Mouse (Mus musculus) liver, adult 2 months (tissue): ENCODE data around the gene Bub1b. TPM values are rescaled to one million over a fixed set of nuclear protein-coding genes. Genes with fewer than 3 reads are reported as not detected.

Experiments
- DNase-seq: peaks from one replicate; pipeline ENCODE4 v3.0.0-alpha.2; 2011; ENCODE audit warnings: low read depth, low spot score; ENCODE audit errors: extremely low read depth
- H3K27ac ChIP-seq: fragments of 200-500 bp; replicated peaks from 2 replicates; pipeline ENCODE4 v1.5.1; 2012; ENCODE audit warnings: low read depth, mild to moderate bottlenecking, control low read depth, inconsistent platforms, low read length; ENCODE audit not compliant: insufficient read depth
- H3K27me3 ChIP-seq: fragments of 200-500 bp; 2 replicates; pipeline ENCODE4 v1.6.1; 2012; ENCODE audit warnings: mild to moderate bottlenecking, moderate library complexity, low read length, inconsistent platforms; ENCODE audit not compliant: control insufficient read depth, insufficient read depth
- H3K36me3 ChIP-seq: fragments of 200-500 bp; 2 replicates; pipeline ENCODE4 v1.6.1; 2012; ENCODE audit warnings: low read length, inconsistent platforms; ENCODE audit not compliant: control insufficient read depth, insufficient read depth
- H3K4me1 ChIP-seq: fragments of 200-500 bp; 2 replicates; pipeline ENCODE4 v1.6.1; 2011; ENCODE audit warnings: low read length; ENCODE audit not compliant: control insufficient read depth, insufficient read depth
- H3K4me3 ChIP-seq: fragments of 200-500 bp; 2 replicates; pipeline ENCODE4 v1.5.1; 2011; ENCODE audit warnings: low read depth, mild to moderate bottlenecking, control low read depth, low read length, moderate library complexity; ENCODE audit not compliant: insufficient read depth
- H3K79me2 ChIP-seq: fragments of 200-500 bp; 2 replicates; pipeline ENCODE4 v1.6.1; 2012; ENCODE audit warnings: inconsistent platforms, mild to moderate bottlenecking, low read length, moderate library complexity; ENCODE audit not compliant: control insufficient read depth, insufficient read depth
- H3K9ac ChIP-seq: fragments of 200-500 bp; 2 replicates; pipeline ENCODE4 v1.6.1; 2012; ENCODE audit warnings: low read depth, mild to moderate bottlenecking, control low read depth, inconsistent platforms, low read length
- CTCF ChIP-seq: fragments of 200-500 bp; IDR thresholded peaks from 2 replicates; pipeline ENCODE4 v1.5.1; 2011; ENCODE audit warnings: low read depth, low read length, control low read depth
- POLR2A ChIP-seq: fragments of 200-500 bp; IDR thresholded peaks from 2 replicates; pipeline ENCODE4 v1.6.1; 2011; ENCODE audit warnings: low read length, control low read depth; ENCODE audit not compliant: insufficient read depth; ENCODE audit errors: extremely low read depth
- WGBS: fragments of 180-500 bp; shearing (Covaris S2); methylation state at CpG from one replicate; pipeline ENCODE4 v1.1.7; 2018; 5-methylcytosine and 5-hydroxymethylcytosine counted together
- polyA plus RNA-seq: library from polyadenylated mRNA; depleted of rRNA; stranded (reverse); fragments of >200 nt; gene quantifications from 2 replicates; pipeline ENCODE4 v1.2.3, GENCODE M21; 2012
- total RNA-seq: library from RNA; depleted of rRNA; stranded (reverse); fragments of >200 nt; gene quantifications from 2 replicates; pipeline ENCODE4 v1.2.3, GENCODE M21; 2014

Gene Bub1b
- total and polyA plus RNA-seq, 2 experiments = 0.21 to 0.65 TPM

DNA sequence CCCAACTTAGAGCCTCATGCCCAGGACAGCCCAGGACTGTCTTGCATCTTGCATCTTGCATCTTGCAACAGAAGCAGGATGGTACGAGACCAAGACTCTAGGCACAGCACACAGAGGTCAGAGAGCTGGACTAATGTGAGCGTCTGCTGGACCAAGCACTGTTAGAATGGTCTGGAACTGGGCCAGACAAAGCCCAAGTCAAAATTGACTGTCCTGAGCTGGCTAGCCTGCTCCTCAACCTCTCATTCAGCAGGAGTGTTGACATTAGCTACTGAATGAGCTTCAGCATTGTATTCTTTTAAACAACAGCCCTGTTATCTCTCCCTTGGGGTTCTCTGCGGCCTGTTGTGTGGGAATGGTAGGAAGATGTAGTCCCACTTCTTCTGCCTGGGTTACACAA lies 81.6 kb downstream of the Bub1b start:
- Histone ChIP-seq H3K36me3 (no peaks in the 10 kb centered on the region), H3K4me3 (no peak overlapping the region), H3K27ac (no peak overlapping the region), H3K4me1 (no peaks in the 10 kb centered on the region), H3K9ac (no peak overlapping the region), H3K27me3 (peaks cover 13% of the 10 kb centered on the region; the same call in 1 of the 2 replicates), H3K79me2 (no peaks in the 10 kb centered on the region)
- no peak for DNase-seq
- TF ChIP-seq POLR2A (no peak), CTCF (no peak)
- 82% methylated on average over 3 of the region's 3 CpGs for WGBS

DNA sequence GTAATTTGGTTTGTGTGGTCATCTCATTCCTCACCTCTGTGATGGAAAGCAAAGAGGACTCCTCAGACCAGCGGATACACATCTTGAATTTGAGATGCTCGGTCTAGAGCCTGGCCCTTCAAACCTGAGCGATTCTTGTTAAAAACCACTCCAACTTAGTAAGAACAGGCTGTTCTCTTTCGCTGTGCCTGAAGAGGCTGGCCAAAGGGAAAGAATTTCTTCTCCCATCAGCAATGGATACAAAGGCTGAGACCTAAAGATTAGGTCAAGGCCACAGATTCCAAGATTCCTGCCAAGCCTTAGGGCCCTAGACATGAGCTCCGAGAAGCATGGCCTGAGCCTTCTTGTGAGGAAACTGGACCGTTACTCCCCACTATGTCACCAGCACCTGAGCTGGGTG lies 82.9 kb downstream of the Bub1b start:
- Histone ChIP-seq H3K27me3 (peaks cover 13% of the 10 kb centered on the region; the same call in 1 of the 2 replicates), H3K79me2 (no peaks in the 10 kb centered on the region), H3K27ac (no peak overlapping the region), H3K4me1 (no peaks in the 10 kb centered on the region), H3K9ac (no peak overlapping the region), H3K4me3 (no peak overlapping the region), H3K36me3 (no peaks in the 10 kb centered on the region)
- WGBS = 95% methylated on average over 6 of the region's 6 CpGs
- no peak for DNase-seq
- TF ChIP-seq POLR2A (no peak), CTCF (no peak)

GRCm38 (mm10) chr2:118682544-118683260 lies 84.7 kb downstream of the Bub1b start:
- H3K27ac ChIP-seq = no peak overlapping the region
- H3K9ac ChIP-seq = no peak overlapping the region
- H3K36me3 ChIP-seq = no peaks in the 10 kb centered on the region
- H3K27me3 ChIP-seq = no peaks in the 10 kb centered on the region
- H3K4me3 ChIP-seq = no peak overlapping the region
- DNase-seq = no peak
- H3K79me2 ChIP-seq = no peaks in the 10 kb centered on the region
- WGBS = 80% methylated on average over 8 of the region's 8 CpGs
- no peaks in the 10 kb centered on the region for H3K4me1 ChIP-seq
- TF ChIP-seq POLR2A = no peak
- no peak for TF ChIP-seq CTCF

- H3K36me3 ChIP-seq = no peaks in the 10 kb centered on the region
- H3K79me2 ChIP-seq = no peaks in the 10 kb centered on the region
- no peak for DNase-seq
- TF ChIP-seq CTCF = no peak
- TF ChIP-seq POLR2A = no peak
- no peaks in the 10 kb centered on the region for H3K27me3 ChIP-seq
- H3K27ac ChIP-seq = no peak overlapping the region
- no peak overlapping the region for H3K4me3 ChIP-seq
- no peak overlapping the region for H3K9ac ChIP-seq
- 88% methylated on average over 4 of the region's 4 CpGs for WGBS
- no peaks in the 10 kb centered on the region for H3K4me1 ChIP-seq
Measured at GRCm38 (mm10) chr2:118685088-118685487, 87.1 kb downstream of the Bub1b start.

DNA sequence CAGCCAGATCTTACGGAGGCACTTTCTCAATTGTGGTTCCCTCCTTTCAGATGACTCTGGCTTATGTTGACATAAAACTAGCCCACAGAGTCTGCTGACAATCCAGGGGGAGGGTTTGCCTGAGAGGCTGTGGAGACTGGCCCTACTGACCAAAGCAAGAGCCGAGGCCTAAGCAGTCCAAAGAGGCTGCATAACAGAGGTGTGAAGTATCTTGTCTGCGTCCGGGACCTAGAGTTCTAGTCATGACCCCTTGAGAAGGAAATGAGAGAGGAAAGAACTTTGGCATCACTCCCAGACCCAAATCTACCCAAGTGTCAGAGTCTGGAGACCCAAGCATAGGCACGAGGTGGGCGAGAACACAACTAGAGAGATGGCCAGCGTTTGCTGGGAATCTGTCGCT lies 88.7 kb downstream of the Bub1b start:
- no peaks in the 10 kb centered on the region for H3K27me3 ChIP-seq
- no peak for DNase-seq
- no peak overlapping the region for H3K9ac ChIP-seq
- no peaks in the 10 kb centered on the region for H3K4me1 ChIP-seq
- no peaks in the 10 kb centered on the region for H3K79me2 ChIP-seq
- H3K4me3 ChIP-seq = no peak overlapping the region
- H3K36me3 ChIP-seq = no peaks in the 10 kb centered on the region
- no peak overlapping the region for H3K27ac ChIP-seq
- 60% methylated on average over 8 of the region's 8 CpGs for WGBS
- no peak for TF ChIP-seq CTCF
- no peak for TF ChIP-seq POLR2A

DNA sequence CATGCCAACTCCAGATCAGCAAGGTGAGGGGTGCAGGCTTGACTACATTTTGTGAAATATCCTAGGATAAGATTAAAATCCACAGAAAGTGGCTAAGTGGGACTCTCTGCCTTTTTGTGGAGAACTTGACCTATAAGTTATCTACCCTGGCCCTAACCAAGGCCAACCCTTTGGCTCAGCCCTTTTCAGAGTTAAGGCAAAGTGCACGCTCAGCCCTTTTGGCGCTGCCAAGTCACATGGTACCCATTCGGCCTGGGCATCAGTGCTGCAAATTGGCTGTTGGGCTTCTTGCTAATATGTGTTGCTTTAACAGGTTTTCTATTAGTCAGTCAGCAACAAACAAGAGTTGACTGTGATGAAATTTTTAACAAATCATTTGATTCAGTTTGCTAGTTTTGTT lies 89.8 kb downstream of the Bub1b start:
- WGBS = 33% methylated on average over 3 of the region's 3 CpGs
- Histone ChIP-seq H3K27me3 (no peaks in the 10 kb centered on the region), H3K27ac (no peak overlapping the region), H3K79me2 (no peaks in the 10 kb centered on the region), H3K4me3 (no peak overlapping the region), H3K4me1 (no peaks in the 10 kb centered on the region), H3K9ac (no peak overlapping the region), H3K36me3 (no peaks in the 10 kb centered on the region)
- DNase-seq = peak; percentile 42
- TF ChIP-seq CTCF (no peak), POLR2A (no peak)
